Mouse (Mus musculus) layer of hippocampus, adult 18-20 months (tissue): ENCODE measurements around the gene Pitpnc1. TPM values are rescaled to one million over a fixed set of nuclear protein-coding genes. Genes with fewer than 3 reads are reported as not detected.
A peak's percentile ranks its signal among the peaks of the same experiment; 100 is the strongest.

ENCODE experiments used
- DNase-seq, 2 experiments: peaks; one replicate each; pipeline ENCODE4 v3.0.0; 2022; ENCODE audit warnings: low spot score in 2 of 2
- total RNA-seq, 2 experiments: library from RNA; stranded (reverse); gene quantifications; 2 replicates each; pipeline ENCODE4 v1.2.3; 2021

Pitpnc1 gene
- total RNA-seq, 2 experiments from 2014 or later: 46.1 to 48.1 TPM

GRCm38 (mm10) chr11:107288186-107288563 is 182.3 kb downstream of the Pitpnc1 start:
- no peak for DNase-seq

- no peak for DNase-seq
Measured at GRCm38 (mm10) chr11:107287215-107288185, 183.0 kb downstream of the Pitpnc1 start.

DNA sequence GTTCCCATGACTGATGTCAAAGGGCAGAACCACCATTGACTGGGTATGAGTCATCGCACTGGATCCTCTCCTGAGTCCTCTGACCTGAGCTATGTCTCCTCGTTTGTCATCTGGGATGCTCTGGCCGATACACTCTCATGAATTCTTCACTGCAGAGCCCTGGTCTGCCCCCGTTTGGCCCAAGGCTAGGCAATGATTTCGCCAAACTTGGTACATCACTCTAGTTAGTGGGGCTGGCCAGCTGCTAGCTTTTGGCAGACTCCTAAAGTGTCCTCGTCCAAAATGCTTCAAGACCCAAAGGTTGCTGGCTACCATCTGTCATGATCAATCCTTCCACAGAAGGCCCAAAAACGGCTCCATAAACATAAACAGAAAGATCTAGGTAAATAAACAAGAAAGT is 184.8 kb downstream of the Pitpnc1 start:
- DNase-seq: no peak

- DNase-seq: peak in 1 of 2 experiments; percentile 57
Measured at GRCm38 (mm10) chr11:107283632-107284031, 186.9 kb downstream of the Pitpnc1 start.

DNA sequence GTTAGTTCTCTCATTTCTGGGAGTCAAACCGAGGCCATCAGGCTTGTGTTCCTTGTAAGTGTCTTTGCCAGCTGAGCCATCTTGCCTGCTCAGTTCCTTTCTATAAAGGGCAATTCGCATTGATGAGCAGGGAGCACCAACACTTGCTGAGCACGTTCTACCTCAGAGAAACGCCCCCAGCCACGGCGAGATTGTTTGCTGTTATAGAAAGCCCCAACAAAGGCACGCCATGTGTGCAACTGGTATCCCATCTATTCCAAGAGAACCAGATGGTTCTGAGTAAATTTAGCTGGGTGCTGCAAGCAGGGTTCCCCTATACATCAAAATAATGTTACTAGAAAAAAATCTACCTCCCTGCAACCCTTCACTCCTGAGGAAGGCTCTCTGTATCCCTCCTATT is 188.0 kb downstream of the Pitpnc1 start:
- DNase-seq: peak; percentile 10 to 63

GRCm38 (mm10) chr11:107279258-107279657 is 191.2 kb downstream of the Pitpnc1 start:
- no peak for DNase-seq

GRCm38 (mm10) chr11:107276898-107277297 is 193.6 kb downstream of the Pitpnc1 start:
- no peak for DNase-seq

DNA sequence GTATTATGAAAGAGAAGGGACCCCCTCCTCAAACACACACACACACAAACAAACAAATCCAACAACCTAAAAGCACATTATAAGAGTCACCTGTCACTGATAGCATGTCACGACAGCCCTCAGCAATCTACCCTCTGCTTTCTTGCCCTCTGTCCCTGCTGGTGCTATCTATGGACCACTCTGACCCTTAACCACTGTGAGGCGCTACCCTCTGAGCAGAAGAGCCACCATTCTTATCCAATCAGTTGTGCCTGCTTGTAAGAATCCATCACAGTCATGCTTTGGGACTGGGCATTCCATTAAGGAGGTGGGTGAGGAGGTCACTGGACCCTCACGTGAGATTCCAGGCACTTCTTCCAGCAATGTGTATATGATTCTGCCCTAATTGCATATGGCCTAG is 194.2 kb downstream of the Pitpnc1 start:
- no peak for DNase-seq

DNA sequence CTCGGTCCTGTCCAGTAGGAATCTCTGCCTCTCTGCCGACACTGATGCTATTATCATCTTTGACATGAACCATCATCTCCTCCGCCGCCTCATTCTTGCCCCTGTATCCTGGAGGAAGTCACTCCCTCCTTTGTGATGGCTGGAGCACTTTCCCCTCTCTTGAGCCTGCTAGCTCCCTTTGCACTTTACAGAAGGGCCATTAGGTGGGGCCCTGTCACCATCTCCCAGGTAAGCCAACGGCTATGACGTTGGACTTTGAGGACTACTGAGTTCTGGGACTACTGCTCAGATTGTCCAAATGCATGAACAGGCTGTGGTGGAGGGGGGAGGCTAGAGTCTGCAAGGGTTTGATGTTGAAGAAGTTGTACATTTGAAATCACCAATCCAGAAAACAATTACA is 194.6 kb downstream of the Pitpnc1 start:
- DNase-seq: peak; percentile 13 to 24

DNA sequence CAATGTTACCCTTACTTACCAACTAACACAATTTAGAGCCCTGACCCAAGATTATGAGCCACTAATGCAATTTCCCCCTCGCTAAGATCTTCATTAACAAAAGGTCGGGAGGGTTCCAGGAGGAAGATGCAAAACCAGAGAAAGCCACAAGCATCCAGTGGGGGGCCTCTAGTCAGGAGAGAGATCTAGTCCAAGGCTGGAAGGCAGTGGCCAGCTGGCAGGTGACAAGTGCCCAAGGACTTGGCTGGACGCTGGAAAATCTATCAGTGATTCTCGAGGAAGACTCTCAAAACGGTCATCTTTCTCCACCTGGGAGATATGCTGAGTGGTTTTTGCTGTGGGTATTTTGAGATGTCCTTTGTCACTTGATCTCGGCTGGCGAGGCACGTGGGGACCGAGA is 196.3 kb downstream of the Pitpnc1 start:
- no peak for DNase-seq

DNA sequence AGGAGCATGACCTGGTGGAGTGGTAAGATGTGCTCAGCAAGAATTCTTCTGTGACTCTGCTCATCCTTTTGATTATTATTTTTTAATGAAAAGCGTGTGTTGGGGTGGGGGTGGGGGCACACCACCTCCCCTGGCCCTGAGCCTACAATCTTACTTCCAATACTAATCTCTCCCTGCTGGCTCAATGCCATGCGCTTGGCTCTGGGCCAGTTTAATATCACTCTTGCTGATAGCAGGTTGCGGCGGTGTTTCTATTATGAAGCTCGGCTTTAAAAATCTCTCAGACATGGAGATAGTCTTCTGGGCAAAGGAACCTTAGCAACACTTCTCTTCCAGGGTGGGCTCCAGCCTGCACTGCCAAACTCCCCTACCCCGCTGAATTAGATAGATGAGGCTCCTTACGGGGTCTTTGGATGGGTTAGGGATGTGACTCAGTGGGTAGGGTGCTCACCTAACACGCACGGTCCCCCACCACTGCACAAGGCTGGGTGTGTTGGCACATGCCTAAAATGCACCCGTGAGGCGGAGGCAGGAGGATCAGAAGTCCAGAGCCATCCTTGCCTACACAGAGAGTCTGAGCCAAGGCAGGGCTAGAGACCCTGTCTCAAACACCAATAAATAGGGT is 198.0 kb downstream of the Pitpnc1 start:
- DNase-seq: no peak

DNA sequence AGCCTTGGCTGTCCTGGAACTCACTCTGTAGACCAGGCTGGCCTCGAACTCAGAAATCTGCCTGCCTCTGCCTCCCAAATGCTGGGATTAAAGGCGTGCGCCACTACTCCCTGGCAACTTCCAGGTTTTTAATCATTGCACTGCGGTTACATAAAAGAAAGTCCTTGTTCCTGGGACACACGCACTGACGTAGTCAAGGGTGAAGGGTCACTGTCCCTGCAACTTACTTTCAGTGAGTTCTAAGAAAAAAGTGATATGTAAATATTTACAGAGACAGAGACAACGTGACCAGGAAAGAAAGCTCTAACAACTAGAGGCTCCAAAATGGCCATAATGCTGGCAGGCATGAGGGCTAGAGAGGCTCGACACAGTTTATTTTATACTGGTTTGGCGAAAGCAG is 199.9 kb downstream of the Pitpnc1 start:
- no peak for DNase-seq

- DNase-seq: no peak
Measured at GRCm38 (mm10) chr11:107267522-107267921, 203.0 kb downstream of the Pitpnc1 start.

GRCm38 (mm10) chr11:107265861-107266260 is 204.6 kb downstream of the Pitpnc1 start:
- DNase-seq: no peak

DNA sequence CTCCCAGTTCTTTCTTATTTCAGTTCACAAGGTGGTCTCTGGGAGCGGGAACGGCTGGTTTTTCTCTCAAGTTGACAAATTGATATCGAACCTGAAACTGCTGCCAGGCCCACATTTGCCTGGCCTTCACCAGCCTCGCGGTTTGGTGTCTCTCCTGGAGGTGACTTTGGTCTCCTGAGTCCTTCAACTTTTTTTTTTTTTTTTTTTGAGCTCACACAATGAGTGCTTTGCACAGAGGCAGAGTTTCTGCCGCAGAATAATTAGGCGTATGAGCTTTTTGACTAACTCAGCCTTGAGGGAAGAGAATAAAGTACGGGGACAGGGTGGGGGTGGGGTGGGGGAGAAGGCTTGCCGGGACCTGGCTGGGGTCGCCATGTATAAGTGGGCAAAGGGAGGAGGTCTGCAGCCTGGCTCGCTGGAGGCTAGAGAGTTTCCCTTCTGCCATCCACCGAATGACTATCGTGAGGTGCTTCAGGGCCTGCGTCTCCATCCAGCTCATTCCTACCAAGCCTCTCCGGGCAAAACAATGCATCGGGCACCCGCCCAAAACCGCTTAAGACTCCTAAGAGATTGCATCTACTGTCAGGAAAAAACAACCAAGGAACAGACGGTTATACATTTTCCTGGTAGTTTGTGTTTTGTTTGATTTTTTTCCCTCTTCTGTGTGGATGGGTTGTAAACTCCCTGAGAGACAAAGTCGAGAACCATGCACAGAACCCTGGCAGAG is 205.4 kb downstream of the Pitpnc1 start:
- no peak for DNase-seq

- no peak for DNase-seq
Measured at GRCm38 (mm10) chr11:107263838-107264237, 206.7 kb downstream of the Pitpnc1 start.

GRCm38 (mm10) chr11:107259428-107259827 is 211.1 kb downstream of the Pitpnc1 start:
- no peak for DNase-seq

- no peak for DNase-seq
Measured at GRCm38 (mm10) chr11:107255185-107255584, 215.3 kb downstream of the Pitpnc1 start.

DNA sequence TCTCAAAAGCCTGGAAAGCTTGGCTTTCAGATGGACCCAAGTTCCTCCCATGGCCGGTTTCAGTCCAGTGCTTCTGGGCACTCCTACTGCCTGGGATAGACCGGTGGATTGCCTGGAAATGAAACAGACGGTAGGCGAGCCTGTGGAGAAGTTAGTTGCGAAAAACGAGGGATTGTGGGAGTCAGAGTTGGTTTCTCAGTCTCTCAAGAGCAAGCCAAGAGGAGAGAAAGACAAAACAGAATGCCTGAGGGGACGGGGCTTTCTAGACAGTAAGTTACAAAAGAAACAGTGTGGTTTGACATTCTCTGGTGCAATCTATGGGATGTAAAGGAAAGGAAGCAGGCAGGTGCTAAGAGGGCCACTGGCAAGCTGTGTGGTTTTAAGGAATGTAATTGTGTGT is 216.3 kb downstream of the Pitpnc1 start:
- DNase-seq: no peak

- no peak for DNase-seq
Measured at GRCm38 (mm10) chr11:107252026-107252425, 218.5 kb downstream of the Pitpnc1 start.

DNA sequence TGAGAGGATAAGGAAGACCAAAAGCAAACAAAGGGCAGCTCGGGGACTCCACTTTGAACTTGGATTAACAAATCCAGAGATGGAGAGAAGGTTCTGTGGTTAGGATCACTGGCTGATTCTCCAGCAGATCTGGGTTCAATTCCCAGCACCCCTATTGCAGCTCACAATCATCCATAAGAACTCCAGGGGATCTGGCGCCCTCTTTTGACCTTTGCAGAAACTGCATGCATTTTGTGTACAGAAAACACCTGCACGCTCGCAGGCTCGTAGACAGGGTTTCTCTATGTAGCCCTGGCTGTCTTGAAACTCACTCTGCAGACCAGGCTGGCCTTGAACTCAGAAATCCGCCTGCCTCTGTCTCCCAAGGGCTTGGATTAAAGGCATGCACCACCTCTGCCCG is 219.0 kb downstream of the Pitpnc1 start:
- no peak for DNase-seq

DNA sequence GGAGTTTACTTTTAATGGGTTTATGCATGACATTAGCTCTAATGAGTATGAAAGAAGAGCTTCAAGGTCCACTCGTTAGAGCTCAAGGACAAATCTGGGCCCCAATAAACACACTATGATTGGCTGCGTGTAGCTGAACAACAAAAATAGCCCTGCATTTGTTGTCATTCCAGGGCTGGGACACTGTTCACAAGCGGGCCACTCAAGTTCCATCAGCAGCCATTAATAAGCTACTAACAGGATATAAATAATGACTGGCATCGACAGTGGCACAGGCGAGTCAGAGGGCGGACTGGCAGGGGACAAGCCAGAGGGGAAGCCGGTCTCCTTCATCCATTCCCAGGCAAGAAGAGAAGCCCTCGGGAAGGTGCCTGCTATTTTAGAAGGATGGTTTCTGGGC is 219.6 kb downstream of the Pitpnc1 start:
- DNase-seq: no peak
